Mouse (Mus musculus): Measurements from ENCODE around the gene Rcan1.

DNA sequence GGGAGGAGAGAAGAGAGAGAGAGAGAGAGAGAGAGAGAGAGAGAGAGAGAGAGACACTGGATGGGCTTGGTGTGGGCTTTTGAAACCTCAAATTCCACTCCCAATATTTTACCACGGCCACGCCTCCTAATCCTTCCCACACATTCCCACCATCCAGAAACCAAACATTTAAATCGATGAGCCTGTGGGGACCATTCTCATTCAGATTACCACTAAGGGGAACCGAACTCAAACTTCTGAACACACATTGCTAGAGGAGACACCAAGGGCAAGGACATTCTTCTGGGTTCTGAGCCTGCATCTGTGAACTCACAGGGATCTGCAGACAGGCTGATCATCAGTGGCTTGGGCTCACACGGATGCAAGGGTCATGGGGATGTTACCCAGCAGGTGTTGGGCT is 17.8 kb upstream of the Rcan1 start:
- TF ChIP-seq CTCF (conservative IDR thresholded peaks at IDR 0.05; ENCODE audit: insufficient read depth, insufficient read length, low read depth, low read length), result no peak
- no peak for TF ChIP-seq POLR2A (IDR thresholded peaks at IDR 0.05; ENCODE audit: low read depth, low read length)
